Mouse (Mus musculus): ENCODE data around the gene Vamp8. TPM values are rescaled to one million over a fixed set of nuclear protein-coding genes. Genes with fewer than 3 reads are reported as not detected.
A peak's percentile ranks its signal among the peaks of the same experiment; 100 is the strongest.

The Vamp8 gene
- 53.2 and 59.8 TPM in 2 replicates for polyA plus RNA-seq (2016; fragmentation: Nextera tagmentation; extraction: Ambion mirVana)

GRCm38 (mm10) chr6:72389941-72390771, at the start of gene Vamp8:
Gene Vamp8, minus strand, starts transcription at chr6:72390703.
- H3K27me3 ChIP-seq (replicated peaks; ENCODE audit: low read depth, poor library complexity, severe bottlenecking): 0 out of 2 replicates have a peak, but pooled peaks cover 3% of the 10 kb centered on the region
- H3K9me3 ChIP-seq: no peaks in the 10 kb centered on the region
- peaks cover 11% of the 10 kb centered on the region for H3K36me3 ChIP-seq (replicated peaks)
- H3K4me1 ChIP-seq: peaks cover 48% of the 10 kb centered on the region
- peak within 1 kb of the TSS; percentile 64 for H3K4me3 ChIP-seq
- DNase-seq (ENCODE audit: low spot score): peak; percentile 73
- peak within 1 kb of the TSS; percentile 91 for H3K27ac ChIP-seq (replicated peaks)
- 1% methylated on average over 33 of the region's 33 CpGs for WGBS

GRCm38 (mm10) chr6:72439355-72440185, 49.1 kb upstream of the Vamp8 start, which contains the start of gene Mat2a:
Gene Mat2a, minus strand, starts transcription at chr6:72439558.
- H3K36me3 ChIP-seq (replicated peaks): peaks cover 36% of the 10 kb centered on the region
- WGBS: under 1% methylated on average over 77 of the region's 77 CpGs
- H3K4me3 ChIP-seq: peak within 1 kb of the TSS; percentile 94
- peaks cover 31% of the 10 kb centered on the region for H3K4me1 ChIP-seq
- H3K27ac ChIP-seq (replicated peaks): peak within 1 kb of the TSS; percentile 100
- H3K27me3 ChIP-seq (replicated peaks; ENCODE audit: low read depth, poor library complexity, severe bottlenecking): no peaks in the 10 kb centered on the region
- peak; percentile 96 for DNase-seq (ENCODE audit: low spot score)
- no peaks in the 10 kb centered on the region for H3K9me3 ChIP-seq

GRCm38 (mm10) chr6:72438862-72439354, 48.4 kb upstream of the Vamp8 start:
- Histone ChIP-seq H3K27me3 (replicated peaks; ENCODE audit: low read depth, poor library complexity, severe bottlenecking) (no peaks in the 10 kb centered on the region), H3K27ac (replicated peaks) (peak overlapping the region; percentile 100), H3K4me3 (peak overlapping the region; percentile 94), H3K4me1 (peaks cover 31% of the 10 kb centered on the region), H3K36me3 (replicated peaks) (peaks cover 43% of the 10 kb centered on the region), H3K9me3 (no peaks in the 10 kb centered on the region)
- peak; percentile 86 for DNase-seq (ENCODE audit: low spot score)
- under 1% methylated on average over 57 of the region's 57 CpGs for WGBS

- H3K9me3 ChIP-seq: no peaks in the 10 kb centered on the region
- H3K36me3 ChIP-seq (replicated peaks): peaks cover 50% of the 10 kb centered on the region
- H3K27ac ChIP-seq (replicated peaks): peak overlapping the region; percentile 100
- peaks cover 31% of the 10 kb centered on the region for H3K4me1 ChIP-seq
- WGBS: 4% methylated on average over 5 of the region's 5 CpGs
- H3K4me3 ChIP-seq: peak overlapping the region; percentile 94
- DNase-seq (ENCODE audit: low spot score): no peak
- H3K27me3 ChIP-seq (replicated peaks; ENCODE audit: low read depth, poor library complexity, severe bottlenecking): no peaks in the 10 kb centered on the region
Observed at GRCm38 (mm10) chr6:72438226-72438625, 47.7 kb upstream of the Vamp8 start.

- no peaks in the 10 kb centered on the region for H3K27me3 ChIP-seq (replicated peaks; ENCODE audit: low read depth, poor library complexity, severe bottlenecking)
- no peaks in the 10 kb centered on the region for H3K9me3 ChIP-seq
- 91% methylated on average over 2 of the region's 2 CpGs for WGBS
- peaks cover 7% of the 10 kb centered on the region for H3K4me1 ChIP-seq
- no peak for DNase-seq (ENCODE audit: low spot score)
- H3K27ac ChIP-seq (replicated peaks): no peak overlapping the region
- H3K4me3 ChIP-seq: no peak overlapping the region
- peaks cover 97% of the 10 kb centered on the region for H3K36me3 ChIP-seq (replicated peaks)
Observed at GRCm38 (mm10) chr6:72432153-72432552, 41.6 kb upstream of the Vamp8 start.

- Histone ChIP-seq H3K9me3 (no peaks in the 10 kb centered on the region), H3K27me3 (replicated peaks; ENCODE audit: low read depth, poor library complexity, severe bottlenecking) (no peaks in the 10 kb centered on the region), H3K4me1 (no peaks in the 10 kb centered on the region), H3K36me3 (replicated peaks) (peaks cover 97% of the 10 kb centered on the region), H3K4me3 (no peak overlapping the region), H3K27ac (replicated peaks) (no peak overlapping the region)
- DNase-seq (ENCODE audit: low spot score): no peak
- WGBS: 36% methylated on average over 5 of the region's 5 CpGs
Observed at GRCm38 (mm10) chr6:72430989-72431921, 40.8 kb upstream of the Vamp8 start.

- WGBS: 91% methylated on average over 21 of the region's 21 CpGs
- Histone ChIP-seq H3K4me1 (no peaks in the 10 kb centered on the region), H3K36me3 (replicated peaks) (peaks cover 97% of the 10 kb centered on the region), H3K27ac (replicated peaks) (no peak overlapping the region), H3K9me3 (no peaks in the 10 kb centered on the region), H3K4me3 (no peak overlapping the region), H3K27me3 (replicated peaks; ENCODE audit: low read depth, poor library complexity, severe bottlenecking) (no peaks in the 10 kb centered on the region)
- no peak for DNase-seq (ENCODE audit: low spot score)
Observed at GRCm38 (mm10) chr6:72429061-72429842, 38.7 kb upstream of the Vamp8 start.

- 39% methylated on average over 8 of the region's 8 CpGs for WGBS
- Histone ChIP-seq H3K36me3 (replicated peaks) (peaks cover 97% of the 10 kb centered on the region), H3K9me3 (no peaks in the 10 kb centered on the region), H3K27me3 (replicated peaks; ENCODE audit: low read depth, poor library complexity, severe bottlenecking) (no peaks in the 10 kb centered on the region), H3K27ac (replicated peaks) (no peak overlapping the region), H3K4me3 (no peak overlapping the region), H3K4me1 (no peaks in the 10 kb centered on the region)
- peak; percentile 82 for DNase-seq (ENCODE audit: low spot score)
Observed at GRCm38 (mm10) chr6:72428036-72428435, 37.5 kb upstream of the Vamp8 start.

GRCm38 (mm10) chr6:72425646-72426045, 35.1 kb upstream of the Vamp8 start:
- no peak for DNase-seq (ENCODE audit: low spot score)
- Histone ChIP-seq H3K27me3 (replicated peaks; ENCODE audit: low read depth, poor library complexity, severe bottlenecking) (no peaks in the 10 kb centered on the region), H3K9me3 (no peaks in the 10 kb centered on the region), H3K4me1 (no peaks in the 10 kb centered on the region), H3K36me3 (replicated peaks) (peaks cover 96% of the 10 kb centered on the region), H3K4me3 (no peak overlapping the region), H3K27ac (replicated peaks) (no peak overlapping the region)
- 93% methylated on average over 11 of the region's 11 CpGs for WGBS

- H3K9me3 ChIP-seq: no peaks in the 10 kb centered on the region
- H3K36me3 ChIP-seq (replicated peaks): peaks cover 88% of the 10 kb centered on the region
- no peak overlapping the region for H3K4me3 ChIP-seq
- H3K27me3 ChIP-seq (replicated peaks; ENCODE audit: low read depth, poor library complexity, severe bottlenecking): no peaks in the 10 kb centered on the region
- 0 out of 2 replicates have a peak, but pooled peaks cover under 1% of the 10 kb centered on the region for H3K4me1 ChIP-seq
- no peak for DNase-seq (ENCODE audit: low spot score)
- WGBS: 92% methylated on average over 10 of the region's 10 CpGs
- H3K27ac ChIP-seq (replicated peaks): no peak overlapping the region
Observed at GRCm38 (mm10) chr6:72420901-72421300, 30.4 kb upstream of the Vamp8 start.

GRCm38 (mm10) chr6:72419806-72420205, 29.3 kb upstream of the Vamp8 start:
- DNase-seq (ENCODE audit: low spot score): no peak
- Histone ChIP-seq H3K4me3 (no peak overlapping the region), H3K4me1 (peaks cover 11% of the 10 kb centered on the region), H3K27ac (replicated peaks) (no peak overlapping the region), H3K27me3 (replicated peaks; ENCODE audit: low read depth, poor library complexity, severe bottlenecking) (no peaks in the 10 kb centered on the region), H3K9me3 (no peaks in the 10 kb centered on the region), H3K36me3 (replicated peaks) (peaks cover 78% of the 10 kb centered on the region)
- WGBS: 71% methylated on average over 1 of the region's 1 CpGs
